Mouse (Mus musculus) midbrain, embryonic 15.5 days (tissue): ENCODE measurements around the gene Sptb. TPM values are rescaled to one million over a fixed set of nuclear protein-coding genes. Genes with fewer than 3 reads are reported as not detected.
A peak's percentile ranks its signal among the peaks of the same experiment; 100 is the strongest.

Experiments
- ATAC-seq: fragments of 200-750 bp; cut with Nextera tagmentation; replicated peaks from 2 replicates; pipeline ENCODE4 v1.8.0; 2017; ENCODE audit warnings: moderate TSS enrichment
- H3K27ac ChIP-seq: fragments of 300-500 bp; sonication (generic); 2 replicates; pipeline ENCODE4 v1.5.1; 2015; ENCODE audit warnings: mild to moderate bottlenecking, inconsistent platforms
- H3K27me3 ChIP-seq: fragments of 300-500 bp; sonication (generic); replicated peaks from 2 replicates; pipeline ENCODE4 v1.6.1; 2015; ENCODE audit warnings: inconsistent platforms
- H3K36me3 ChIP-seq: fragments of 300-500 bp; sonication (generic); replicated peaks from 2 replicates; pipeline ENCODE4 v1.6.1; 2015; ENCODE audit warnings: inconsistent platforms
- H3K4me1 ChIP-seq: fragments of 300-500 bp; sonication (generic); 2 replicates; pipeline ENCODE4 v1.6.1; 2015; ENCODE audit warnings: inconsistent platforms
- H3K4me2 ChIP-seq: fragments of 300-500 bp; sonication (generic); 2 replicates; pipeline ENCODE4 v1.6.1; 2015; ENCODE audit warnings: inconsistent platforms, mild to moderate bottlenecking, moderate library complexity
- H3K4me3 ChIP-seq: fragments of 300-500 bp; sonication (generic); 2 replicates; pipeline ENCODE4 v1.5.1; 2015; ENCODE audit warnings: mild to moderate bottlenecking, inconsistent platforms
- H3K9ac ChIP-seq: fragments of 300-500 bp; sonication (generic); 2 replicates; pipeline ENCODE4 v1.6.1; 2015; ENCODE audit warnings: mild to moderate bottlenecking, inconsistent platforms
- H3K9me3 ChIP-seq: fragments of 300-500 bp; sonication (generic); 2 replicates; pipeline ENCODE4 v1.6.1; 2016; ENCODE audit warnings: inconsistent platforms
- WGBS: fragments of 180-500 bp; shearing (Covaris S2); methylation state at CpG from one replicate; pipeline ENCODE4 v1.1.7; 2015; ENCODE audit warnings: mixed read lengths; 5-methylcytosine and 5-hydroxymethylcytosine counted together
- polyA plus RNA-seq: library from polyadenylated mRNA; unstranded; fragments of >200 nt; fragmentation: Nextera tagmentation; extraction: Ambion mirVana; gene quantifications from 2 replicates; pipeline ENCODE4 v1.2.1, GENCODE M21; 2015

The Sptb gene
- polyA plus RNA-seq, 1 experiment from 2014 or later: 3.6 TPM

GRCm38 (mm10) chr12:76695773-76696172, 14.6 kb downstream of the Sptb start:
- H3K27me3 ChIP-seq: no peaks in the 10 kb centered on the region
- no peak for ATAC-seq
- H3K4me2 ChIP-seq: no peak overlapping the region
- H3K27ac ChIP-seq: no peak overlapping the region
- H3K4me1 ChIP-seq: peaks cover 8% of the 10 kb centered on the region
- 69% methylated on average over 5 of the region's 5 CpGs for WGBS
- no peak overlapping the region for H3K9ac ChIP-seq
- H3K36me3 ChIP-seq: no peaks in the 10 kb centered on the region
- H3K9me3 ChIP-seq: no peaks in the 10 kb centered on the region
- H3K4me3 ChIP-seq: no peak overlapping the region

GRCm38 (mm10) chr12:76694801-76695505, 15.4 kb downstream of the Sptb start:
- Histone ChIP-seq H3K4me3 (peak overlapping the region; percentile 20), H3K4me2 (peak overlapping the region; percentile 53), H3K4me1 (peaks cover 8% of the 10 kb centered on the region), H3K36me3 (no peaks in the 10 kb centered on the region), H3K9me3 (no peaks in the 10 kb centered on the region), H3K9ac (no peak overlapping the region; the same call in 1 of the 2 replicates), H3K27ac (no peak overlapping the region; the same call in 1 of the 2 replicates), H3K27me3 (no peaks in the 10 kb centered on the region)
- ATAC-seq: peak; percentile 67; the same call in 1 of the 2 replicates
- WGBS: 3% methylated on average over 17 of the region's 17 CpGs

GRCm38 (mm10) chr12:76687498-76688200, 22.7 kb downstream of the Sptb start:
- H3K4me2 ChIP-seq: no peak overlapping the region
- H3K4me3 ChIP-seq: no peak overlapping the region
- H3K9ac ChIP-seq: no peak overlapping the region
- no peak for ATAC-seq
- no peaks in the 10 kb centered on the region for H3K36me3 ChIP-seq
- no peaks in the 10 kb centered on the region for H3K9me3 ChIP-seq
- H3K4me1 ChIP-seq: no peaks in the 10 kb centered on the region
- H3K27ac ChIP-seq: no peak overlapping the region
- whole genome bisulfite sequencing: 80% methylated on average over 10 of the region's 10 CpGs
- no peaks in the 10 kb centered on the region for H3K27me3 ChIP-seq

- no peaks in the 10 kb centered on the region for H3K9me3 ChIP-seq
- H3K4me2 ChIP-seq: no peak overlapping the region
- WGBS: 96% methylated on average over 3 of the region's 3 CpGs
- no peak overlapping the region for H3K4me3 ChIP-seq
- H3K4me1 ChIP-seq: no peaks in the 10 kb centered on the region
- H3K27me3 ChIP-seq: no peaks in the 10 kb centered on the region
- ATAC-seq: no peak
- H3K36me3 ChIP-seq: no peaks in the 10 kb centered on the region
- H3K9ac ChIP-seq: no peak overlapping the region
- H3K27ac ChIP-seq: no peak overlapping the region
Measured at GRCm38 (mm10) chr12:76685647-76686046, 24.7 kb downstream of the Sptb start.

GRCm38 (mm10) chr12:76684493-76684892, 25.9 kb downstream of the Sptb start:
- WGBS: 66% methylated on average over 6 of the region's 6 CpGs
- no peak overlapping the region for H3K4me2 ChIP-seq
- H3K36me3 ChIP-seq: no peaks in the 10 kb centered on the region
- H3K4me1 ChIP-seq: no peaks in the 10 kb centered on the region
- no peak overlapping the region for H3K9ac ChIP-seq
- H3K27ac ChIP-seq: no peak overlapping the region
- H3K27me3 ChIP-seq: no peaks in the 10 kb centered on the region
- no peak overlapping the region for H3K4me3 ChIP-seq
- no peaks in the 10 kb centered on the region for H3K9me3 ChIP-seq
- ATAC-seq: no peak

- Histone ChIP-seq H3K36me3 (no peaks in the 10 kb centered on the region), H3K4me3 (no peak overlapping the region), H3K9me3 (no peaks in the 10 kb centered on the region), H3K4me2 (no peak overlapping the region), H3K27ac (no peak overlapping the region), H3K9ac (no peak overlapping the region), H3K27me3 (no peaks in the 10 kb centered on the region), H3K4me1 (no peaks in the 10 kb centered on the region)
- ATAC-seq: no peak; the same call in 1 of the 2 replicates
Measured at GRCm38 (mm10) chr12:76681937-76682336, 28.4 kb downstream of the Sptb start.

- 64% methylated on average over 7 of the region's 7 CpGs for WGBS
- no peaks in the 10 kb centered on the region for H3K36me3 ChIP-seq
- peaks cover 7% of the 10 kb centered on the region; the same call in 1 of the 2 replicates for H3K4me1 ChIP-seq
- no peak overlapping the region for H3K27ac ChIP-seq
- no peak overlapping the region for H3K4me2 ChIP-seq
- no peaks in the 10 kb centered on the region for H3K27me3 ChIP-seq
- H3K4me3 ChIP-seq: no peak overlapping the region
- no peak overlapping the region for H3K9ac ChIP-seq
- H3K9me3 ChIP-seq: no peaks in the 10 kb centered on the region
- no peak for ATAC-seq
Measured at GRCm38 (mm10) chr12:76677068-76677467, 33.3 kb downstream of the Sptb start.

GRCm38 (mm10) chr12:76676477-76676876, 33.9 kb downstream of the Sptb start:
- ATAC-seq: no peak
- no peaks in the 10 kb centered on the region for H3K27me3 ChIP-seq
- H3K9me3 ChIP-seq: no peaks in the 10 kb centered on the region
- no peak overlapping the region for H3K4me3 ChIP-seq
- no peak overlapping the region for H3K4me2 ChIP-seq
- 82% methylated on average over 22 of the region's 22 CpGs for WGBS
- H3K27ac ChIP-seq: peak overlapping the region; percentile 17; the same call in 1 of the 2 replicates
- H3K9ac ChIP-seq: no peak overlapping the region
- H3K36me3 ChIP-seq: no peaks in the 10 kb centered on the region
- peaks cover 7% of the 10 kb centered on the region; the same call in 1 of the 2 replicates for H3K4me1 ChIP-seq

GRCm38 (mm10) chr12:76675364-76675763, 35.0 kb downstream of the Sptb start:
- 48% methylated on average over 5 of the region's 5 CpGs for WGBS
- ATAC-seq: no peak
- H3K27ac ChIP-seq: no peak overlapping the region
- H3K4me3 ChIP-seq: no peak overlapping the region
- no peak overlapping the region for H3K4me2 ChIP-seq
- no peak overlapping the region for H3K9ac ChIP-seq
- no peaks in the 10 kb centered on the region for H3K36me3 ChIP-seq
- H3K4me1 ChIP-seq: peaks cover 7% of the 10 kb centered on the region; the same call in 1 of the 2 replicates
- H3K9me3 ChIP-seq: no peaks in the 10 kb centered on the region
- no peaks in the 10 kb centered on the region for H3K27me3 ChIP-seq

- no peaks in the 10 kb centered on the region for H3K27me3 ChIP-seq
- no peaks in the 10 kb centered on the region for H3K9me3 ChIP-seq
- no peak for ATAC-seq
- H3K4me2 ChIP-seq: no peak overlapping the region
- H3K4me3 ChIP-seq: no peak overlapping the region
- no peak overlapping the region for H3K27ac ChIP-seq
- H3K36me3 ChIP-seq: no peaks in the 10 kb centered on the region
- H3K4me1 ChIP-seq: peaks cover 7% of the 10 kb centered on the region; the same call in 1 of the 2 replicates
- no peak overlapping the region for H3K9ac ChIP-seq
- 80% methylated on average over 12 of the region's 12 CpGs for WGBS
Measured at GRCm38 (mm10) chr12:76673794-76674222, 36.5 kb downstream of the Sptb start.

GRCm38 (mm10) chr12:76672008-76672407, 38.3 kb downstream of the Sptb start:
- no peak overlapping the region for H3K27ac ChIP-seq
- H3K4me3 ChIP-seq: no peak overlapping the region
- H3K36me3 ChIP-seq: no peaks in the 10 kb centered on the region
- no peaks in the 10 kb centered on the region for H3K27me3 ChIP-seq
- peaks cover 7% of the 10 kb centered on the region; the same call in 1 of the 2 replicates for H3K4me1 ChIP-seq
- ATAC-seq: no peak
- H3K4me2 ChIP-seq: no peak overlapping the region
- WGBS: 90% methylated on average over 8 of the region's 8 CpGs
- no peaks in the 10 kb centered on the region for H3K9me3 ChIP-seq
- H3K9ac ChIP-seq: no peak overlapping the region

GRCm38 (mm10) chr12:76670533-76671086, 39.7 kb downstream of the Sptb start:
- no peak for ATAC-seq
- WGBS: 77% methylated on average over 13 of the region's 13 CpGs
- no peak overlapping the region for H3K4me3 ChIP-seq

More at GRCm38 (mm10) chr12:76670533-76671086, 39.7 kb downstream of the Sptb start:
- H3K9ac ChIP-seq: no peak overlapping the region
- H3K36me3 ChIP-seq: no peaks in the 10 kb centered on the region
- H3K4me1 ChIP-seq: 0 out of 2 replicates have a peak, but pooled peaks cover 7% of the 10 kb centered on the region
- no peaks in the 10 kb centered on the region for H3K27me3 ChIP-seq
- H3K9me3 ChIP-seq: no peaks in the 10 kb centered on the region
- no peak overlapping the region for H3K4me2 ChIP-seq
- H3K27ac ChIP-seq: no peak overlapping the region
